8 mouse cellular contexts compared by ENCODE assay signal in genomic region chr16:29814039-29814438, GRCm38 (mm10).
DNase-seq lines count a peak whose midpoint lies in the region.

No protein-coding gene starts in this region.

- intact Hi-C loops in left cerebral cortex, postnatal 14 days (cut with DNase I), result loop anchor here (2.0 to 5.0 kb wide), 2 partner anchors 82 to 253 kb away; no protein-coding TSS in a partner anchor

- peak; percentile 65 for DNase-seq in WW6 (ENCODE audit: low read depth, low spot score)
- DNase-seq in cerebellum, postnatal 14 days, result peak; percentile 70 to 72
- DNase-seq in gastrocnemius, adult 8-10 months (ENCODE audit: low spot score in 2 of 2), result peak; percentile 75 to 78
- peak; percentile 73 for DNase-seq in induced T-regulatory cell, adult 2 months (ENCODE audit: low read depth)
- DNase-seq in left cerebral cortex, postnatal 14 days (ENCODE audit: low spot score in 2 of 2), result peak; percentile 71 to 76
- DNase-seq in mesoderm, embryonic 11.5 days (ENCODE audit: low read depth, low spot score), result peak; percentile 85
- peak; percentile 82 for DNase-seq in right cerebral cortex, postnatal 25 days
- peak; percentile 85 for DNase-seq in urinary bladder, postnatal 25 days (ENCODE audit: low spot score)

Comparison
In these comparisons a context has a peak if more than half of its experiments do, and no peak if none do; other contexts are left out.
1. Peak in every context shown above with its lines: DNase-seq.